Mouse (Mus musculus) liver, adult 2 months (tissue): ENCODE measurements around the gene Wdr91.

Experiments used
- CTCF ChIP-seq: fragments of 200-500 bp; IDR thresholded peaks from 2 replicates; pipeline ENCODE4 v1.5.1; 2011; ENCODE audit warnings: low read depth, low read length, control low read depth
- POLR2A ChIP-seq: fragments of 200-500 bp; IDR thresholded peaks from 2 replicates; pipeline ENCODE4 v1.6.1; 2011; ENCODE audit warnings: low read length, control low read depth; ENCODE audit not compliant: insufficient read depth; ENCODE audit errors: extremely low read depth

- TF ChIP-seq CTCF (no peak), POLR2A (no peak)
Observed at GRCm38 (mm10) chr6:34887131-34887850, 23.4 kb downstream of the Wdr91 start.
